Mouse (Mus musculus): ENCODE measurements around the gene Plbd1. TPM values are rescaled to one million over a fixed set of nuclear protein-coding genes. Genes with fewer than 3 reads are reported as not detected.

Gene Plbd1
- polyA plus RNA-seq, 1 experiment from 2014 or later: 1.4 TPM

- Histone ChIP-seq H3K4me3 (no peak overlapping the region), H3K4me1 (no peaks in the 10 kb centered on the region), H3K36me3 (peaks cover 96% of the 10 kb centered on the region), H3K9me3 (replicated peaks) (no peaks in the 10 kb centered on the region), H3K27me3 (ENCODE audit: low read depth, poor library complexity, severe bottlenecking) (no peaks in the 10 kb centered on the region), H3K27ac (no peak overlapping the region)
- 94% methylated on average over 4 of the region's 4 CpGs for WGBS
- no peak for DNase-seq (ENCODE audit: low spot score)
Observed at GRCm38 (mm10) chr6:136594541-136594940, 67.2 kb downstream of the Plbd1 start.

GRCm38 (mm10) chr6:136590739-136591138, 71.0 kb downstream of the Plbd1 start:
- no peaks in the 10 kb centered on the region for H3K9me3 ChIP-seq (replicated peaks)
- no peaks in the 10 kb centered on the region for H3K4me1 ChIP-seq
- DNase-seq (ENCODE audit: low spot score): no peak
- no peak overlapping the region for H3K4me3 ChIP-seq
- WGBS: 95% methylated on average over 4 of the region's 4 CpGs
- H3K36me3 ChIP-seq: peaks cover 90% of the 10 kb centered on the region
- H3K27me3 ChIP-seq (ENCODE audit: low read depth, poor library complexity, severe bottlenecking): no peaks in the 10 kb centered on the region
- H3K27ac ChIP-seq: no peak overlapping the region

- Histone ChIP-seq H3K36me3 (peaks cover 95% of the 10 kb centered on the region), H3K4me3 (no peak overlapping the region), H3K27me3 (ENCODE audit: low read depth, poor library complexity, severe bottlenecking) (no peaks in the 10 kb centered on the region), H3K9me3 (replicated peaks) (no peaks in the 10 kb centered on the region), H3K4me1 (no peaks in the 10 kb centered on the region), H3K27ac (no peak overlapping the region)
- WGBS: 92% methylated on average over 5 of the region's 5 CpGs
- no peak for DNase-seq (ENCODE audit: low spot score)
Observed at GRCm38 (mm10) chr6:136566002-136566401, 95.7 kb downstream of the Plbd1 start.

Other genes starting within 250 kb of the Plbd1 start
- gene E330021D16Rik, start 246.4 kb downstream of the Plbd1 start, polyA plus RNA-seq (2016; fragmentation: Nextera tagmentation; extraction: Ambion mirVana): not detected in 2 replicates
- 40.0 and 49.9 TPM in 2 replicates for gene Atf7ip, start 155.8 kb downstream of the Plbd1 start, polyA plus RNA-seq (2016; fragmentation: Nextera tagmentation; extraction: Ambion mirVana)
- gene Gucy2c, start 119.8 kb upstream of the Plbd1 start, polyA plus RNA-seq (2016; fragmentation: Nextera tagmentation; extraction: Ambion mirVana): 0.11 and 0.16 TPM in 2 replicates
- 0.65 and 0.68 TPM in 2 replicates for gene Hist4h4, start 142.5 kb upstream of the Plbd1 start, polyA plus RNA-seq (2016; fragmentation: Nextera tagmentation; extraction: Ambion mirVana)
- gene H2afj, start 146.3 kb upstream of the Plbd1 start, polyA plus RNA-seq (2016; fragmentation: Nextera tagmentation; extraction: Ambion mirVana): 74.8 and 75.6 TPM in 2 replicates
- gene BC049715, start 165.7 kb upstream of the Plbd1 start, polyA plus RNA-seq (2016; fragmentation: Nextera tagmentation; extraction: Ambion mirVana): 1.3 and 1.4 TPM in 2 replicates
- gene Wbp11, start 166.3 kb upstream of the Plbd1 start, polyA plus RNA-seq (2016; fragmentation: Nextera tagmentation; extraction: Ambion mirVana): 164 and 168 TPM in 2 replicates
- gene Smco3, start 173.5 kb upstream of the Plbd1 start, polyA plus RNA-seq (2016; fragmentation: Nextera tagmentation; extraction: Ambion mirVana): not detected in 2 replicates
- 1.8 and 2.4 TPM in 2 replicates for gene Art4, start 195.8 kb upstream of the Plbd1 start, polyA plus RNA-seq (2016; fragmentation: Nextera tagmentation; extraction: Ambion mirVana)
- gene Mgp, start 213.9 kb upstream of the Plbd1 start, polyA plus RNA-seq (2016; fragmentation: Nextera tagmentation; extraction: Ambion mirVana): 1.2 and 3.2 TPM in 2 replicates

Data from limb, embryonic 10.5 days (tissue).